Mouse (Mus musculus): ENCODE data around the gene Stk32b. TPM values are rescaled to one million over a fixed set of nuclear protein-coding genes. Genes with fewer than 3 reads are reported as not detected.

Stk32b gene
- total and polyA plus RNA-seq, 2 experiments from 2014 or later, result 0.08 to 0.44 TPM

- Histone ChIP-seq H3K4me3 (ENCODE audit: low read depth, low read length) (no peak overlapping the region), H3K27me3 (ENCODE audit: control insufficient read depth, insufficient read depth, low read length) (no peaks in the 10 kb centered on the region), H3K36me3 (replicated peaks; ENCODE audit: control insufficient read depth, insufficient read depth, low read length) (no peaks in the 10 kb centered on the region), H3K9me3 (replicated peaks; ENCODE audit: control insufficient read depth, low read length) (no peaks in the 10 kb centered on the region), H3K4me1 (ENCODE audit: control insufficient read depth, insufficient read depth) (no peaks in the 10 kb centered on the region), H3K9ac (replicated peaks; ENCODE audit: low read depth, low read length) (no peak overlapping the region), H3K27ac (ENCODE audit: low read depth) (no peak overlapping the region), H3K4me2 (ENCODE audit: low read depth, low read length) (no peak overlapping the region)
- peak; percentile 74 for ATAC-seq (ENCODE audit: insufficient read depth, low read depth)
- DNase-seq (ENCODE audit: low spot score), result peak; percentile 11
- TF ChIP-seq CTCF (IDR thresholded peaks at IDR 0.05; ENCODE audit: low read depth), result no peak
- TF ChIP-seq EP300 (IDR thresholded peaks at IDR 0.05; ENCODE audit: low read depth), result no peak
- 46% methylated on average over 12 of the region's 12 CpGs for WGBS
These were observed 17.2 kb downstream of the Stk32b start for GRCm38 (mm10) chr5:37699757-37700156.

DNA sequence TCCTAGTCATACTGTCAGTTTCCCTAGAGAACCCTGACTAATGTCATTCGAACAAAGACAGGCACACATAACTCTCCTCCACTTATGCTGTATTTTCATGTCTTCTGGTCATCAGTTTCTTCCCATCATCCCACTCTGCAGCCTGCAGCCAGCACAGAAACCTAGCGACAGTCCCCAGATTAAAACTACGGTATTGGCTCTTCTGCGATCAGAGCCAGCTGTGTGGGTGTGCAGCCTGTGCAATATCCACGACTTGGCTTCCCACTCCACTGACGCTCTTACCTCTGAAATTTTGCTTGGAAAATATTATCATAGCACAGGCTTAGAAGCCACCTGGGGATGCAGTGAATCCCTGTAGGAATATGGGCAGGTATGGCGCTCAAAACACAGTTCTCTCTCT lies 19.7 kb downstream of the Stk32b start:
- Histone ChIP-seq H3K4me1 (ENCODE audit: control insufficient read depth, insufficient read depth) (no peaks in the 10 kb centered on the region), H3K27ac (ENCODE audit: low read depth) (no peak overlapping the region), H3K9me3 (replicated peaks; ENCODE audit: control insufficient read depth, low read length) (no peaks in the 10 kb centered on the region), H3K4me2 (ENCODE audit: low read depth, low read length) (no peak overlapping the region), H3K9ac (replicated peaks; ENCODE audit: low read depth, low read length) (no peak overlapping the region), H3K4me3 (ENCODE audit: low read depth, low read length) (no peak overlapping the region), H3K27me3 (ENCODE audit: control insufficient read depth, insufficient read depth, low read length) (no peaks in the 10 kb centered on the region), H3K36me3 (replicated peaks; ENCODE audit: control insufficient read depth, insufficient read depth, low read length) (no peaks in the 10 kb centered on the region)
- ATAC-seq (ENCODE audit: insufficient read depth, low read depth) (no peak), DNase-seq (ENCODE audit: low spot score) (no peak)
- TF ChIP-seq EP300 (IDR thresholded peaks at IDR 0.05; ENCODE audit: low read depth) (no peak), CTCF (IDR thresholded peaks at IDR 0.05; ENCODE audit: low read depth) (no peak)
- WGBS, result 80% methylated on average over 7 of the region's 7 CpGs

GRCm38 (mm10) chr5:37695773-37696172 lies 21.2 kb downstream of the Stk32b start:
- no peak for ATAC-seq (ENCODE audit: insufficient read depth, low read depth)
- Histone ChIP-seq H3K27me3 (ENCODE audit: control insufficient read depth, insufficient read depth, low read length) (no peaks in the 10 kb centered on the region), H3K9me3 (replicated peaks; ENCODE audit: control insufficient read depth, low read length) (no peaks in the 10 kb centered on the region), H3K4me1 (ENCODE audit: control insufficient read depth, insufficient read depth) (no peaks in the 10 kb centered on the region), H3K36me3 (replicated peaks; ENCODE audit: control insufficient read depth, insufficient read depth, low read length) (no peaks in the 10 kb centered on the region), H3K27ac (ENCODE audit: low read depth) (no peak overlapping the region), H3K4me2 (ENCODE audit: low read depth, low read length) (no peak overlapping the region), H3K4me3 (ENCODE audit: low read depth, low read length) (no peak overlapping the region), H3K9ac (replicated peaks; ENCODE audit: low read depth, low read length) (no peak overlapping the region)
- WGBS, result 56% methylated on average over 4 of the region's 4 CpGs
- DNase-seq (ENCODE audit: low spot score), result no peak
- TF ChIP-seq EP300 (IDR thresholded peaks at IDR 0.05; ENCODE audit: low read depth), result no peak
- TF ChIP-seq CTCF (IDR thresholded peaks at IDR 0.05; ENCODE audit: low read depth), result no peak

- Histone ChIP-seq H3K4me1 (ENCODE audit: control insufficient read depth, insufficient read depth) (no peaks in the 10 kb centered on the region), H3K36me3 (replicated peaks; ENCODE audit: control insufficient read depth, insufficient read depth, low read length) (no peaks in the 10 kb centered on the region), H3K4me3 (ENCODE audit: low read depth, low read length) (no peak overlapping the region), H3K4me2 (ENCODE audit: low read depth, low read length) (no peak overlapping the region), H3K9me3 (replicated peaks; ENCODE audit: control insufficient read depth, low read length) (no peaks in the 10 kb centered on the region), H3K27ac (ENCODE audit: low read depth) (no peak overlapping the region), H3K9ac (replicated peaks; ENCODE audit: low read depth, low read length) (no peak overlapping the region), H3K27me3 (ENCODE audit: control insufficient read depth, insufficient read depth, low read length) (no peaks in the 10 kb centered on the region)
- WGBS, result 68% methylated on average over 3 of the region's 3 CpGs
- DNase-seq (ENCODE audit: low spot score) (no peak), ATAC-seq (ENCODE audit: insufficient read depth, low read depth) (no peak)
- TF ChIP-seq EP300 (IDR thresholded peaks at IDR 0.05; ENCODE audit: low read depth) (no peak), CTCF (IDR thresholded peaks at IDR 0.05; ENCODE audit: low read depth) (no peak)
These were observed 24.2 kb downstream of the Stk32b start for GRCm38 (mm10) chr5:37692759-37693158.

- Histone ChIP-seq H3K9ac (replicated peaks; ENCODE audit: low read depth, low read length) (no peak overlapping the region), H3K36me3 (replicated peaks; ENCODE audit: control insufficient read depth, insufficient read depth, low read length) (no peaks in the 10 kb centered on the region), H3K4me3 (ENCODE audit: low read depth, low read length) (no peak overlapping the region), H3K4me2 (ENCODE audit: low read depth, low read length) (no peak overlapping the region), H3K9me3 (replicated peaks; ENCODE audit: control insufficient read depth, low read length) (no peaks in the 10 kb centered on the region), H3K27me3 (ENCODE audit: control insufficient read depth, insufficient read depth, low read length) (no peaks in the 10 kb centered on the region), H3K27ac (ENCODE audit: low read depth) (no peak overlapping the region), H3K4me1 (ENCODE audit: control insufficient read depth, insufficient read depth) (no peaks in the 10 kb centered on the region)
- ATAC-seq (ENCODE audit: insufficient read depth, low read depth), result no peak
- DNase-seq (ENCODE audit: low spot score), result no peak
- TF ChIP-seq EP300 (IDR thresholded peaks at IDR 0.05; ENCODE audit: low read depth) (no peak), CTCF (IDR thresholded peaks at IDR 0.05; ENCODE audit: low read depth) (no peak)
- WGBS, result 71% methylated on average over 7 of the region's 7 CpGs
These were observed 46.2 kb downstream of the Stk32b start for GRCm38 (mm10) chr5:37670781-37671180.

DNA sequence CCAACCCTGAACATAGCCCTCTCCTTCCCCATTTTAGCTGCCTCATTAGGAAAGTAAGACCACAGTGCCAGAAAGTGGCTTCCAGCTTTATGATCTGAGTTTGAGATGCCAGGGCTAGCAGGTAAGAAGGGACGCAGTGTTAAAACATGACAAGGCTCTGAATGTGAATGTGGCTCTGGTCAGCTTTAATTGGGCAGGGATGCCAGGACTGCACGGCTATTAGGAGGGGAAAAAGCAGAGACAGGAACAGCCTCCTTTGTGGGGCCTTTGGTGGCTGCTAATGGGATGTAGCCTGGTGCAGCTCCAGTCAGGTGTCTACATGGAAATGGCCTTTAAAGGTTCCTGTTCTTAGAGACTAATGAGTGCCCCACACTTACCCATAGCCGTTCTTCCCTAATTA lies 52.0 kb downstream of the Stk32b start:
- H3K4me1 ChIP-seq (ENCODE audit: control insufficient read depth, insufficient read depth), result no peaks in the 10 kb centered on the region
- no peak overlapping the region for H3K4me3 ChIP-seq (ENCODE audit: low read depth, low read length)
- TF ChIP-seq EP300 (IDR thresholded peaks at IDR 0.05; ENCODE audit: low read depth) (no peak), CTCF (IDR thresholded peaks at IDR 0.05; ENCODE audit: low read depth) (no peak)
- ATAC-seq (ENCODE audit: insufficient read depth, low read depth) (no peak), DNase-seq (ENCODE audit: low spot score) (no peak)
- H3K27ac ChIP-seq (ENCODE audit: low read depth), result no peak overlapping the region
- 78% methylated on average over 3 of the region's 3 CpGs for WGBS
- no peak overlapping the region for H3K4me2 ChIP-seq (ENCODE audit: low read depth, low read length)
- H3K36me3 ChIP-seq (replicated peaks; ENCODE audit: control insufficient read depth, insufficient read depth, low read length), result no peaks in the 10 kb centered on the region
- no peak overlapping the region for H3K9ac ChIP-seq (replicated peaks; ENCODE audit: low read depth, low read length)
- H3K9me3 ChIP-seq (replicated peaks; ENCODE audit: control insufficient read depth, low read length), result no peaks in the 10 kb centered on the region
- H3K27me3 ChIP-seq (ENCODE audit: control insufficient read depth, insufficient read depth, low read length), result no peaks in the 10 kb centered on the region

All from heart, postnatal 0 days (tissue).